Mouse (Mus musculus) urinary bladder, adult 18-20 months (tissue): ENCODE measurements at regions not wholly inside any gene's neighbourhood (a gene's known extent, or its start where the extent isn't known, plus 50 kb on each side); places are given as distances from the start of the nearest gene placed in this dataset.

Source experiments
- DNase-seq, 2 experiments: peaks; one replicate each; pipeline ENCODE4 v3.0.0; 2022; ENCODE audit warnings: low spot score in 2 of 2, mixed read lengths in 2 of 2

GRCm38 (mm10) chr5:103374162-103374561 is 50.8 kb upstream of the Ptpn13 start:
- DNase-seq, result no peak

- DNase-seq, result no peak
Measured at GRCm38 (mm10) chr5:103373089-103373488, 51.9 kb upstream of the Ptpn13 start.

- DNase-seq, result no peak
Measured at GRCm38 (mm10) chr5:103370456-103370855, 54.5 kb upstream of the Ptpn13 start.

- DNase-seq, result no peak
Measured at GRCm38 (mm10) chr5:103368993-103369392, 56.0 kb upstream of the Ptpn13 start.

- no peak for DNase-seq
Measured at GRCm38 (mm10) chr5:103367201-103367671, 57.8 kb upstream of the Ptpn13 start.

- DNase-seq, result no peak
Measured at GRCm38 (mm10) chr5:103365700-103366448, 59.1 kb upstream of the Ptpn13 start.

GRCm38 (mm10) chr5:103364791-103365699 is 59.9 kb upstream of the Ptpn13 start:
- no peak for DNase-seq

GRCm38 (mm10) chr5:103360775-103361247 is 64.2 kb upstream of the Ptpn13 start:
- no peak for DNase-seq

- DNase-seq, result no peak
Measured at GRCm38 (mm10) chr5:103360360-103360759, 64.6 kb upstream of the Ptpn13 start.

- no peak for DNase-seq
Measured at GRCm38 (mm10) chr5:103357558-103357957, 67.4 kb upstream of the Ptpn13 start.

GRCm38 (mm10) chr5:103356500-103356899 is 68.5 kb upstream of the Ptpn13 start:
- no peak for DNase-seq

- no peak for DNase-seq
Measured at GRCm38 (mm10) chr5:103355372-103356300, 69.4 kb upstream of the Ptpn13 start.

GRCm38 (mm10) chr5:103343869-103344268 is 81.1 kb upstream of the Ptpn13 start:
- no peak for DNase-seq

GRCm38 (mm10) chr5:103341456-103341855 is 83.5 kb upstream of the Ptpn13 start:
- peak; percentile 46 to 73 for DNase-seq

GRCm38 (mm10) chr5:103340626-103341025 is 84.4 kb upstream of the Ptpn13 start:
- no peak for DNase-seq

- DNase-seq, result no peak
Measured at GRCm38 (mm10) chr5:103336689-103337490, 88.1 kb upstream of the Ptpn13 start.

GRCm38 (mm10) chr5:103335916-103336688 is 88.9 kb upstream of the Ptpn13 start:
- no peak for DNase-seq

GRCm38 (mm10) chr5:103326412-103326811 is 98.6 kb upstream of the Ptpn13 start:
- no peak for DNase-seq

GRCm38 (mm10) chr5:103320341-103320740 is 104.7 kb upstream of the Ptpn13 start:
- DNase-seq, result no peak
